Mouse (Mus musculus): ENCODE data around the gene Ttll9. TPM values are rescaled to one million over a fixed set of nuclear protein-coding genes. Genes with fewer than 3 reads are reported as not detected.

Gene Ttll9
- polyA plus RNA-seq, 1 experiment from 2014 or later: 1.2 TPM

DNA sequence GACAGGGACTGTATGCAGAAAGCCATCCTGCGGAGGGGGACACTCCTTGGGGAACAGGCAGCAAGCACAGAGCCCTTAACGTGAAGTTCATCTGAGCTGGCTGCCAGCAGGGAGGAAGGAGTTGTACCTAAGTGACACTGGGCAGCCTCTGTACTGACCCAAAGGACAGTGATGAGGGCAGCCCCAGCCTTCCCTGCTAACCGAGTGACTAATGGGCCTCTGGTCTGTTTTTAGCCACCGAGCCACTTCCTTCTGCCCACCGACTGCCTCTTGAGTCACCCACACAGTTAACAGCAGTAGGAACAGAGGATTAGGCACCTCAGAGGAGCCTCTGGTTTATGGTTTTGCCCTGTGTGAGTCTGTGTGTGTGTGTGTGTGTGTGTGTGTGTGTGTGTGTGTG lies 34.9 kb upstream of the Ttll9 start:
- no peaks in the 10 kb centered on the region for H3K9me3 ChIP-seq
- no peak overlapping the region for H3K27ac ChIP-seq
- H3K27me3 ChIP-seq: peaks cover 10% of the 10 kb centered on the region; the same call in 1 of the 2 replicates

DNA sequence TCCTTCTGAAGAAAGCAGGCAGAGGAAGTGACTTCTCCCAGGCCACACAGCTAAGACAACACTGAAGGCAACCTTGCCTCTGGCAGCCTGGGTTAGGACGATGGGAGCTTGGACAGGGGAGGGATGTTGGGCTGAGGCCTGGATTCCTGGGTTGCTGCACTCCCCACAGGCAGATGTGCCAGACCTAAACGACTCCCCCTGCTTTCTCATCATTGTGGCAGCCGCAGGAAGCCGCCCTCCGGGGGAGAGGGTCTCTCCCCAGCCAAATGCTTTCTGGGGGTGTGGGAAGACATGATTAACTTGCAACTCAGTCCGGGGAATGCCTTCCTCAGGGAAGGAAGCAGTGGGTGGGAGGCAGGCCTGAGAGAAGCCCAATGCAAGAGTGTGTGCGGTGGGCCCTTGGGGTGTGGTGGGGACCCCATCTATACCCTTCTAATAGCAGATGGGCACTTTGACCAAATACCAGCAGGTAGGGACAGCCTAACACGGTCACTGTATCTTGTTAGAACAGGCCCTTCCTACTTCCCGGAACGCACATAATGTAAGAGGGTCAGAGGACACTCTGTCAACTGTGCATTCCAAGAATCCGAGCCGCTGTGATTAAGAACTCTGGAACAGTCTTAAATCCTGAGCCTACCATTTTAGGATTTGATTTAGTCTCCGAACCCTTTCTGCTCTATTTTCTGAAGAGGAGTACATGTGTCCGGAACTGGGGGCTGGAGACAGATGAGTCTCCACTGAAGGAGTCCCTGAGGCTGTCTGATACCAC lies 33.9 kb upstream of the Ttll9 start:
- no peak for ATAC-seq (ENCODE audit: low FRiP score)
- no peaks in the 10 kb centered on the region for H3K4me1 ChIP-seq
- H3K9me3 ChIP-seq: no peaks in the 10 kb centered on the region
- H3K27me3 ChIP-seq: peaks cover 10% of the 10 kb centered on the region; the same call in 1 of the 2 replicates
- no peak overlapping the region for H3K4me2 ChIP-seq
- WGBS: 56% methylated on average over 14 of the region's 14 CpGs
- no peaks in the 10 kb centered on the region for H3K36me3 ChIP-seq (replicated peaks)
- H3K27ac ChIP-seq: no peak overlapping the region
- no peak overlapping the region for H3K9ac ChIP-seq
- no peak overlapping the region for H3K4me3 ChIP-seq (replicated peaks)

More for the DNA sequence above, 34.9 kb upstream of the Ttll9 start:
- peaks cover 3% of the 10 kb centered on the region; the same call in 1 of the 2 replicates for H3K4me1 ChIP-seq
- H3K9ac ChIP-seq: no peak overlapping the region
- WGBS: 76% methylated on average over 5 of the region's 5 CpGs
- H3K36me3 ChIP-seq (replicated peaks): no peaks in the 10 kb centered on the region
- ATAC-seq (ENCODE audit: low FRiP score): no peak
- H3K4me3 ChIP-seq (replicated peaks): no peak overlapping the region
- H3K4me2 ChIP-seq: no peak overlapping the region

DNA sequence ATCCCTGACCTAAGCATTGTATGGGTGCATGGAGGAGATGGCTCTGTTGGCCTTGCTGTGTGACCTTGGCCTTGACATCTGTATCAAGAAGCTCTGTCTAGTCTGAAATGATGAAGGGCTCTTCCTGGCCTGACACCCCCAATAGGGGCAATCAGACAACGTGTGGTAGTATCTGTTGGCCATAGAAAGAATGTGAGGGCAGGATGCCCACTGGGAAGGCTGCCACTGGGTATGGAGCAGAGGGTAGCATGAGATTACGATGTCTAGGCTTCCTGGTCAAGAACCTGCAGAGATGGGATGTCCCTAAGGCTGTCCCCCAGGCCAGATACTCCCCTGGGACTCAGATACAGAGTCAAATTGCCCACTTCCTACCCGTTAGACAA lies 33.3 kb upstream of the Ttll9 start:
- 73% methylated on average over 3 of the region's 3 CpGs for WGBS
- no peak overlapping the region for H3K27ac ChIP-seq
- ATAC-seq (ENCODE audit: low FRiP score): no peak
- H3K4me3 ChIP-seq (replicated peaks): no peak overlapping the region
- no peak overlapping the region for H3K4me2 ChIP-seq
- no peak overlapping the region for H3K9ac ChIP-seq
- H3K9me3 ChIP-seq: no peaks in the 10 kb centered on the region
- no peaks in the 10 kb centered on the region for H3K36me3 ChIP-seq (replicated peaks)
- H3K4me1 ChIP-seq: no peaks in the 10 kb centered on the region
- H3K27me3 ChIP-seq: peaks cover 10% of the 10 kb centered on the region; the same call in 1 of the 2 replicates

DNA sequence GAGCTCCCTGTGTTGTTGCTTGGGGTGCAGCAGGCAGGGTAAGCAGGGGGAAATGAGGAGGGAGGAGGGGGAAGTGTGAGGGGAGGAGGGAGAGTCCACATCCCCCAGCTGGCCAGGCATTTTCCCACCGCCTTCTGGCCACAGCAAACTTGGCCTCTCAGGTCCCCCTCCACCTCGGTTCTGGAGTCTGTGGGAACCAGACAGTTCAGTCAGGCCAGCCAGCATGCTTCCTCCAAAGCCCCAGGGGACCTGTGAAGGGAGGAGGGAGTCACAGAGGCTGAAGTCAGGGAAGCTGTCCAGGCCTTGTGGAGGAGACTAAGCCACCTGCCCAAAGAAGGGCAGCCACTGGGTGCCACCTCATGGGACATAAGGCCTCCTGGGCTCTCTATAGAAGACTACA lies 32.0 kb upstream of the Ttll9 start:
- Histone ChIP-seq H3K4me2 (no peak overlapping the region), H3K4me1 (no peaks in the 10 kb centered on the region), H3K36me3 (replicated peaks) (no peaks in the 10 kb centered on the region), H3K9me3 (no peaks in the 10 kb centered on the region), H3K27ac (no peak overlapping the region), H3K9ac (no peak overlapping the region), H3K27me3 (peaks cover 10% of the 10 kb centered on the region; the same call in 1 of the 2 replicates), H3K4me3 (replicated peaks) (no peak overlapping the region)
- no peak for ATAC-seq (ENCODE audit: low FRiP score)
- WGBS: 63% methylated on average over 2 of the region's 2 CpGs

DNA sequence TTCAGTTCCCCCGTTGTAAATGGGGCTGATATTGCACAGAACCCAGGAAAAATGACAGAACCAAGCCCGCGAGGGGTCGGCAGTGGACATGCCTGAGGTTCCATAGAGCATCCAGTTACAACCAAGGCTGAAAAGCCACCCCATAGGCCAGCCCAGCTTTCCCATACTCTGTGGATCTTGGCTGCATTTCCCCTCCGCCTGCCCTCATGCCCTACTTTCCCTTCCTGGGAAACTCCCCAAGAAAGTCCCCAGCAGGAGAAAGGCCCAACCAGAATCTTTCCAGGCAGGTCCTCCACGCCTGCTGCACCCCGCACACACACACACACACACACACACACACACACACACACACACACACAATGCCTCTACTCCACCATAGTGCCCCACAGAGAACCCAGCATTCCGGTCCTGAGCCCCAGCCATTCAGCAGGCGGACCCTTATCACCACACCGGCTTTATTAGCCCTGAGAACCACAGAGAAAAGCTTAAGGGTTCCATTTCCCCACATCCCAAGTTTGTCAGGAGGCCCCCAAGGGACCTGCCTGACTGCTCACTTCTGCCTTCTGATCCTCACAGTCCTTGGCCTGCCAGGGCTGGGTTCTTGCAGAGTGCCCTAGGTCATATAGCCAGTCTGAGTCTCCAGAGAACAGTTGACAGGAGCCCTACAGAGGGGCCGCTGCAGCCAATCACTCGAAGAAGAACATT lies 30.7 kb upstream of the Ttll9 start:
- H3K9me3 ChIP-seq: no peaks in the 10 kb centered on the region
- 79% methylated on average over 12 of the region's 12 CpGs for WGBS
- H3K36me3 ChIP-seq (replicated peaks): no peaks in the 10 kb centered on the region
- H3K27me3 ChIP-seq: peaks cover 22% of the 10 kb centered on the region
- H3K4me1 ChIP-seq: no peaks in the 10 kb centered on the region
- H3K4me2 ChIP-seq: no peak overlapping the region
- no peak overlapping the region for H3K9ac ChIP-seq
- no peak for ATAC-seq (ENCODE audit: low FRiP score)
- H3K4me3 ChIP-seq (replicated peaks): no peak overlapping the region
- H3K27ac ChIP-seq: no peak overlapping the region

DNA sequence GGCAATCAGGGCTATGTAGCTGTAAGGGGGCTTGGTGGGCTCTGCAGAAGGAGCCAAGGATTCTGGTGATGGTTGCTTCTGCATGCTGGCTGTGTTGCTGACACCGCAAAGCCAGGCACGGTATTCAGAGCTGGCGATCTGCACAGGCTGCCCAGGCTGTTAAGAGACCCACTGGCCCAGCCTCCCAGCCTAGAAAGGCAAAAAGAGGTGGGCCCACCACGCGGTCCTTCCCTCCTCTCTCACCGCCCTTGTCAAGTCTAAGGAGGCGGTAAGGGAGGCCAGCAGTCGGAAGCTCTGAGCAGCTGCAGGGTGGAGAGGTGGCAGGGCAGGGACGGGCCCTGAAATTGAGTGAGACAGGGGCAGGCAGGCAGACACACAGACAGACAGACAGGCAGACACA lies 29.2 kb upstream of the Ttll9 start, which contains the start of gene Foxs1:
TSS of gene Foxs1 (minus strand) at position 161 of the 400 bp plus-strand sequence.
- Histone ChIP-seq H3K27me3 (peaks cover 24% of the 10 kb centered on the region), H3K9me3 (no peaks in the 10 kb centered on the region), H3K4me2 (no peak within 1 kb of the TSS), H3K4me1 (no peaks in the 10 kb centered on the region), H3K9ac (no peak within 1 kb of the TSS), H3K36me3 (replicated peaks) (no peaks in the 10 kb centered on the region), H3K27ac (no peak within 1 kb of the TSS), H3K4me3 (replicated peaks) (no peak within 1 kb of the TSS)
- no peak for ATAC-seq (ENCODE audit: low FRiP score)
- 40% methylated on average over 9 of the region's 9 CpGs for WGBS

DNA sequence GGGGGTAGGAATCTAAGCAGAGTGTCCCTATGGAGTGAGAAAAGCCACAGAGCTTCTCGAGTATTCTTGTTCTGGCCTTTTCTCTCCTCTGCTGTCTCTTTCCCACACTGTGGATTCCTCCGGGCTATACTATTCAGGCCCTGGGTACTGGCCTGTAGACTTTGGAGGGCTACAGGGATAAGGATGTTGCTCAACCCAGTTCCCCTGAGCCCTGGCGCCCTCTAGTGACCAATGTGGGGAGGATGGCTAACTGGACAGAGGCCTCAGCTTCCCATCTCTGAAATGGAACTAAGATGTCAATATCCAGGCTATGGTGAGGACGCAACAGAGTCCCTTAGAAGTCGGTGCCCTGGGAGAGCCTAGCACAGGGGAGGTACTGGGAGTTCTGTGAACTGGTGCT lies 28.7 kb upstream of the Ttll9 start:
- H3K27me3 ChIP-seq: peaks cover 29% of the 10 kb centered on the region
- H3K4me1 ChIP-seq: no peaks in the 10 kb centered on the region
- no peak overlapping the region for H3K27ac ChIP-seq
- H3K9ac ChIP-seq: no peak overlapping the region
- H3K4me2 ChIP-seq: no peak overlapping the region
- H3K36me3 ChIP-seq (replicated peaks): no peaks in the 10 kb centered on the region
- H3K4me3 ChIP-seq (replicated peaks): no peak overlapping the region
- ATAC-seq (ENCODE audit: low FRiP score): no peak
- WGBS: 32% methylated on average over 5 of the region's 5 CpGs
- no peaks in the 10 kb centered on the region for H3K9me3 ChIP-seq

DNA sequence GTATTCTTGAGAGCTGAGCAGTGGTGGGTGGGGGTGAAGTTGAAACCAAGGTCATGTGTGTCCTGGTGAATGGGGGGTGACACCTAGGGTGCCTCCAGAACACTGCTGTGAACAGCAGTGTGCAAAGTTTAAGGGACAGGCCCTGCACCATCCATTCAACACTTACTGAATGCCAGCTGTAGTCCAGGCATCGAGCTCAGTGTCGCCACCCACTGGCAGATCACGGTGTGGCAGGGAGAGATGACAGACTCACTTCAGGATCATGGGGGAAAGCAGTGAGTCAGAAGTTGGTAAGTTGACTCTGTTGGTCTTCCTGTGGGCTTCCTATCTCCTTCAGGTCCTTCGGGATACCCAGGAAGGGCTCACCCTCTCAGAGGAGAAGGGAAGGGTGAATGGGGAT lies 22.4 kb upstream of the Ttll9 start:
- peaks cover 80% of the 10 kb centered on the region for H3K27me3 ChIP-seq

DNA sequence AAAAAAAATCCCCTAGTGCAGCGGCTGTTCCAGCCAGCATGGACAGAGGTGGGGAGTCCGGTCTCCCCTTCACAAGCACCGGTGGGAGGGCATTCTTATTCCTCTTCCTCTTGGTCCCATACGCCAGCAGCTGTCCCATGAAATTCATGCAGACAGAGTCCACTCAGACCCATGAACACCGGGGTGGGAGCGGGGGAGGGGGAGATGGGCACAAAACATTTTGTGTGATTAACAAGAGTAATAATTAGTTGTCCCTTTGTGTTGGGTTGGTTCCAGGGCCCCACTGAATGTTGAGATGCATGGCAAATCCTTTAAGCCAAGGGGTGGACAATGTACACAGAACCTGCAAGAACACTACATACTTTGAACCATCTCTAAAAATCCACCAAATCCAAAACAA lies 21.2 kb upstream of the Ttll9 start:
- peaks cover 86% of the 10 kb centered on the region for H3K27me3 ChIP-seq
- ATAC-seq (ENCODE audit: low FRiP score): no peak

More for the DNA sequence above, 22.4 kb upstream of the Ttll9 start:
- no peak for ATAC-seq (ENCODE audit: low FRiP score)
- Histone ChIP-seq H3K4me3 (replicated peaks) (no peak overlapping the region), H3K4me2 (no peak overlapping the region), H3K27ac (no peak overlapping the region), H3K4me1 (peaks cover 16% of the 10 kb centered on the region), H3K36me3 (replicated peaks) (no peaks in the 10 kb centered on the region), H3K9ac (no peak overlapping the region), H3K9me3 (no peaks in the 10 kb centered on the region)
- 7% methylated on average over 4 of the region's 4 CpGs for WGBS

DNA sequence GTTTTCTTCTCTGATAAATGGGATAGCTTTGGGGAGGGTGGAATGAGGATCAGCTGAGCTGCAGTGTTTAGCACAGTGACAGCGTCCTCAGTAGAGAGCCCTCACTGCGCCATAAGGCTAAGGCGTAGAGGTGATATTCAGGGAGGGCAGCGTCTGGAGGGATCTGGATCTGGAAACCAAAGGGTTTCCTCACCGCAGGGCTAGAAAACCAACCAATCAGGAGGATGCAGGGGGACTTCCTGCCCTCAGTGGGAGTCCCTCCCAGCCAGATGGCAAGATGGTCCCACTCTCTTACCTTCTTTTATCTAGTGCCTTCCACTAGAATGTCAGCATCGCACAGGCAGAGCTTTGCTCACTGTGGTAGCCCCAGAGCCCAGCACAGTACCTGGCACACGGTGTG lies 20.5 kb upstream of the Ttll9 start:
- H3K9ac ChIP-seq: no peak overlapping the region
- H3K27me3 ChIP-seq: peaks cover 83% of the 10 kb centered on the region
- no peak overlapping the region for H3K4me2 ChIP-seq
- H3K4me1 ChIP-seq: peaks cover 17% of the 10 kb centered on the region
- no peaks in the 10 kb centered on the region for H3K9me3 ChIP-seq
- no peak overlapping the region for H3K27ac ChIP-seq
- no peak for ATAC-seq (ENCODE audit: low FRiP score)
- 43% methylated on average over 7 of the region's 7 CpGs for WGBS
- no peaks in the 10 kb centered on the region for H3K36me3 ChIP-seq (replicated peaks)
- H3K4me3 ChIP-seq (replicated peaks): no peak overlapping the region

More for the DNA sequence above, 21.2 kb upstream of the Ttll9 start:
- 77% methylated on average over 6 of the region's 6 CpGs for WGBS
- Histone ChIP-seq H3K4me3 (replicated peaks) (no peak overlapping the region), H3K9ac (no peak overlapping the region), H3K36me3 (replicated peaks) (no peaks in the 10 kb centered on the region), H3K4me2 (no peak overlapping the region), H3K9me3 (no peaks in the 10 kb centered on the region), H3K27ac (no peak overlapping the region), H3K4me1 (peaks cover 16% of the 10 kb centered on the region)

DNA sequence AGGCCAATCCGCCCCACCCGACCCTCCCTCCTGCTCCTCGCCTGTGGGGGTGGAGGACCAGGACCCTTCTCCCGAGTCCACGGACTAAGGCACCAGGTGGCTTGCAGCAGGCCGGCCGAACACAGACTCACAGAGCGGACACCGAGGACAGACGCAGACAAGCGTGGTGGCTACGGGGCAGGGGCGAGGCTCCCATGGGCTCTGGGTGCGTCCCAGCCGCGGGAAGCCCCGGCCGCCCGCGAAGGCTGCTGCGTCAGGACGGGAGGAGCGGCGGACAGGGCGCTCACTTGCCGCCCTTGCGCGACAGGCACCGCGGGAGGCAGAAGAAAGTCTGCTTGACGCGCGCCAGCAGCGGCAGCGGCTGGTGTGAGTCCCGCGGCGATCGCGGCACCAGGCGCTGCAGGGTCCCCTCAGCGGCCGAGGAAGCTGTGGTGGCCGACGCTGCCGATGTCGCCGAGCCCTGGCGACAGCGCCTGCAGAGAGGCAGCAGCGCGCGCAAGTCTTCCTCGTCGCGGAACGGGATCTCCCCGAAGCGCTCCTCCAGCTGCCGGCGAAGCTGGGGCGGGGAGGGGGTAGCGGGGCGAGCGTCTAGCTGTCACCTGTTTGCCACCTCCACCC lies 19.3 kb upstream of the Ttll9 start:
- ATAC-seq (ENCODE audit: low FRiP score): 0 out of 2 replicates have a peak, but pooled peaks have one; percentile 33
- Histone ChIP-seq H3K27ac (no peak overlapping the region), H3K27me3 (peaks cover 90% of the 10 kb centered on the region), H3K4me2 (peak overlapping the region; percentile 84), H3K4me3 (replicated peaks) (peak overlapping the region; percentile 47), H3K4me1 (peaks cover 20% of the 10 kb centered on the region), H3K9me3 (no peaks in the 10 kb centered on the region), H3K9ac (peak overlapping the region; percentile 54), H3K36me3 (replicated peaks) (no peaks in the 10 kb centered on the region)
- WGBS: under 1% methylated on average over 65 of the region's 65 CpGs

DNA sequence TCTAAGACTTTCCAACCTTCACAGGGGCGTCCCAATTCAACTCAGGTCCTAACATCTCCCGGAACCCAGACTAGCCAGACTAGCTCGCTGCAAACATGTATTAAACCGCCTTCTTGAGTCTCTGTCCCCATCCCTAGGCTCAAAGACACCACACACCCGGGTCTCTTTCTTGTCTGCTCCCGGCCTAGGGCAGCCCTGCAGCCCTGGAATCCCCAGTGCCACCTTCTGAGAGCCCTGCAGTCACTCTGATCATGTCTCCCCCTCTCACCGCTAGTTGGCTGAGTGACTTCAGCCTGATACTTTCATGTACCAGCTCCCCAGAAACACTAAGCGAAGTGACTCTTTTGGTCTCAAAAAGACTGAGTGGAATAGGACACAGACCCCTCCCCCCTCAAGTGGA lies 18.7 kb upstream of the Ttll9 start:
- ATAC-seq (ENCODE audit: low FRiP score): no peak
- peak overlapping the region; percentile 84 for H3K4me2 ChIP-seq
- peak overlapping the region; percentile 47 for H3K4me3 ChIP-seq (replicated peaks)
- H3K4me1 ChIP-seq: peaks cover 20% of the 10 kb centered on the region
- no peak overlapping the region for H3K9ac ChIP-seq
- no peaks in the 10 kb centered on the region for H3K36me3 ChIP-seq (replicated peaks)
- H3K27ac ChIP-seq: no peak overlapping the region
- WGBS: 5% methylated on average over 8 of the region's 8 CpGs
- H3K9me3 ChIP-seq: no peaks in the 10 kb centered on the region
- H3K27me3 ChIP-seq: peaks cover 89% of the 10 kb centered on the region

Measured in forebrain, embryonic 12.5 days (tissue).